Mouse (Mus musculus): ENCODE data around the gene Bcl2l10. TPM values are rescaled to one million over a fixed set of nuclear protein-coding genes. Genes with fewer than 3 reads are reported as not detected.

Bcl2l10 gene
- total and polyA plus RNA-seq, 2 experiments from 2014 or later, result not detected

DNA sequence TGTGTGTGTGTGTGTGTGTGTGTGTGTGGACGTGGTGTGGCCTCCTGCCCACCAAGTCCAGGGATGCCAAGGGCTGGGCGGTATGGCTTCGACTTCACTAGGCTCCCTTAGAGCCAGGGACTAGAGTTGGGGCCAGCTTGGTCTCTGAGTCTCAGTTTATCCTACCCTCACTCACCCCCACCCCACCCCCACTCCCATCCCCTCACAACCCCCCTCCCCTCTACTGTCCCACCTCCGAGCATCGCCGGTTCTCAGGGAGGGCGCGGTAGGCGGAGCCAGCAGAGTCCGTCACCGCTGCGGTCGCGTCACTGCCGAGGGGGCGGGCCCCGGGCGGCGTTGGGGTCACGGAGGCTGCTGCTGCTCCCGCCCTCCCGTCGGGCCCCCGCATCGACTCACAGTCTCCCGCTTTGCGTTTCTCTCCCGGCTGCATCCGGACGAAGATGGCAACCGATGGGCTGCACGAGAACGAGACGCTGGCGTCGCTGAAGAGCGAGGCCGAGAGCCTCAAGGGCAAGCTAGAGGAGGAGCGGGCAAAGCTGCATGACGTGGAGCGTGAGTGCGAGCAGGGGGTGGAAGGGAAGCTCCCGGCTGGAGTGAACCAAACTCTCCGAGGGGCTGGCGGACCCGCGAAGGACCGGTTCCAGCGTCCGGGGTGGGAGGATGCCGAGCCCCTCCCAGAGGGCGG lies 33.6 kb upstream of the Bcl2l10 start:
- TF ChIP-seq CTCF (IDR thresholded peaks at IDR 0.05; ENCODE audit: low read depth) (no peak), EP300 (IDR thresholded peaks at IDR 0.05; ENCODE audit: low read depth) (no peak)

DNA sequence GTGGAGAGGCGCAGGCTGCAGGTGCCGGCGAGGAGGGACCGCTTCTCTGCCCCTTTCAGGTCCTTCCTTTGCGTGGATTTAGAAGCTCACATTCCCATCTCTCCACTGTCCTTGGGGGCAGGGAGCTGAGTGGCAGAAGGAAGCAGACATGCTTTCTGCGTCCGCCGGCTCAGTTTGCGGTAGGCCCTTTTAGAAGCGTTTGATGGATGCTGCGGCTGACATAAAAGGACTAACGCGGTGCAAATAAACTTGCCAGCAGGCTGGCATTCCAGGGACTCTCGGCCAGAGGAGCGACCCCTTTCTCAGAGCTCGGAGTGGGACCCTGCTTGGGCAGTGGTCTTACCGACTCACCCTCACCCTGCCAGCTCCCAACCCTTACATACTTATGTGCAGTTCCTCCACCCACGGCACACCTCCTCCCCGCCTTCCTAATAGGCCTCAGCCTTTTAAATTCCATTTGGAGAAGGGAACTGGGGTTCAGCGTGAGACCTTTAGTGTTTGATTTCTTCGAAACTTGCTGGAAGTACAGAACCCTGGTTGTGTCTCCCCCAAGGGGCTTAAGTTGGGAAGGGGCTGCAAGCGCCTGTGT lies 32.9 kb upstream of the Bcl2l10 start:
- peaks cover 3% of the 10 kb centered on the region for H3K4me1 ChIP-seq (ENCODE audit: control insufficient read depth, insufficient read depth)
- peak overlapping the region; percentile 73 for H3K4me3 ChIP-seq (ENCODE audit: low read depth, low read length)
- peak overlapping the region; percentile 88 for H3K4me2 ChIP-seq (ENCODE audit: low read depth, low read length)
- peak overlapping the region; percentile 84 for H3K27ac ChIP-seq (ENCODE audit: low read depth)
- TF ChIP-seq CTCF (IDR thresholded peaks at IDR 0.05; ENCODE audit: low read depth) (no peak), EP300 (IDR thresholded peaks at IDR 0.05; ENCODE audit: low read depth) (no peak)
- WGBS, result 5% methylated on average over 22 of the region's 22 CpGs
- H3K9ac ChIP-seq (replicated peaks; ENCODE audit: low read depth, low read length), result peak overlapping the region; percentile 66
- H3K36me3 ChIP-seq (replicated peaks; ENCODE audit: control insufficient read depth, insufficient read depth, low read length), result 0 out of 2 replicates have a peak, but pooled peaks cover 5% of the 10 kb centered on the region
- H3K27me3 ChIP-seq (ENCODE audit: control insufficient read depth, insufficient read depth, low read length), result no peaks in the 10 kb centered on the region
- no peaks in the 10 kb centered on the region for H3K9me3 ChIP-seq (replicated peaks; ENCODE audit: control insufficient read depth, low read length)
- ATAC-seq (ENCODE audit: insufficient read depth, low read depth), result peak; percentile 31
- no peak for DNase-seq (ENCODE audit: low spot score)

More for the DNA sequence above, 33.6 kb upstream of the Bcl2l10 start:
- peak overlapping the region; percentile 73 for H3K4me3 ChIP-seq (ENCODE audit: low read depth, low read length)
- peak; percentile 72 for DNase-seq (ENCODE audit: low spot score)
- ATAC-seq (ENCODE audit: insufficient read depth, low read depth), result peak; percentile 86
- peak overlapping the region; percentile 66 for H3K9ac ChIP-seq (replicated peaks; ENCODE audit: low read depth, low read length)
- no peaks in the 10 kb centered on the region for H3K27me3 ChIP-seq (ENCODE audit: control insufficient read depth, insufficient read depth, low read length)
- WGBS, result under 1% methylated on average over 50 of the region's 52 CpGs
- peak overlapping the region; percentile 88 for H3K4me2 ChIP-seq (ENCODE audit: low read depth, low read length)
- H3K36me3 ChIP-seq (replicated peaks; ENCODE audit: control insufficient read depth, insufficient read depth, low read length), result 0 out of 2 replicates have a peak, but pooled peaks cover 5% of the 10 kb centered on the region
- H3K9me3 ChIP-seq (replicated peaks; ENCODE audit: control insufficient read depth, low read length), result no peaks in the 10 kb centered on the region
- no peaks in the 10 kb centered on the region for H3K4me1 ChIP-seq (ENCODE audit: control insufficient read depth, insufficient read depth)
- H3K27ac ChIP-seq (ENCODE audit: low read depth), result peak overlapping the region; percentile 84

DNA sequence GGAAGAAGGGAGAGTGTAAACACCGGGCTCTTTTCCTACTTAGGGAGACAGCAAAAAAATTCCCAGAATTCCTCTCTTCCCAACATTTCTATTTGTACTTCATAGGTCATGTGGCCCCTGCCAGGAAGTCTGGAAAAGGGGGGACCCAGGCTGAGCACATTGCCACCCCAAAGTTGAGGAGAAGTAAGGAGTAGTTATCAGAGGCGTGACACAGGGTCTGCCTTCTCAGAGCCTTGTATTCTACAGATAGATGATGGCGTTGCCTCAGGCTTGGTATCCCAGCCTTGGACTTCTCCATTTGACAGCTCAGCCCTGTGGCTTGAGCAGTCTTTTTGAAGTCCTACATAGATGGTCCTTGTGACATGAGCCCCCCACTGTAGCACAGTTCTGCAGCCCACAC lies 32.3 kb upstream of the Bcl2l10 start:
- no peak for DNase-seq (ENCODE audit: low spot score)

DNA sequence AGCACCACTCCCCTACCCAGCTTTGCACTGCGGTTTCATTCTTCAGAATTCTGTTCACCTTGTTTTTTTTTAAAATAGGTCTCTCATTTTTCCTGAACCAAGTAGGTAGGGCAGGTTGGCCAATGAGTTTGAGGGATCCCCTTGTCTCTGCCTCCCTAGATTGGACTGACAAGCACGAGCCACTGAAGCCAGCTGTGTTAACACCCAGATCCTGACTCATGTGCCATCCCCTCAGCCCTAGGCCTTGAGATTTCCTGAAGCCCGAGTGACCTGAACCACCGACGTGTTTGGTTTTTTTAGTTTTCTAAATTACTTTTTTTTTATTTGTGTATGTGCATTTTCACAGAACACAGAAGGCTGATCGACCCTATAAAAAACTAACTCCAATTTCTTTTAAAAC lies 30.8 kb upstream of the Bcl2l10 start:
- WGBS, result 87% methylated on average over 6 of the region's 6 CpGs
- H3K9me3 ChIP-seq (replicated peaks; ENCODE audit: control insufficient read depth, low read length), result no peaks in the 10 kb centered on the region
- H3K4me3 ChIP-seq (ENCODE audit: low read depth, low read length), result no peak overlapping the region
- no peak for ATAC-seq (ENCODE audit: insufficient read depth, low read depth)
- no peaks in the 10 kb centered on the region for H3K27me3 ChIP-seq (ENCODE audit: control insufficient read depth, insufficient read depth, low read length)
- H3K4me2 ChIP-seq (ENCODE audit: low read depth, low read length), result no peak overlapping the region
- H3K36me3 ChIP-seq (replicated peaks; ENCODE audit: control insufficient read depth, insufficient read depth, low read length), result 0 out of 2 replicates have a peak, but pooled peaks cover 5% of the 10 kb centered on the region
- H3K9ac ChIP-seq (replicated peaks; ENCODE audit: low read depth, low read length), result no peak overlapping the region
- no peak overlapping the region for H3K27ac ChIP-seq (ENCODE audit: low read depth)
- peaks cover 6% of the 10 kb centered on the region for H3K4me1 ChIP-seq (ENCODE audit: control insufficient read depth, insufficient read depth)
- no peak for DNase-seq (ENCODE audit: low spot score)
- TF ChIP-seq EP300 (IDR thresholded peaks at IDR 0.05; ENCODE audit: low read depth) (no peak), CTCF (IDR thresholded peaks at IDR 0.05; ENCODE audit: low read depth) (no peak)

More for the DNA sequence above, 32.3 kb upstream of the Bcl2l10 start:
- WGBS, result 64% methylated on average over 3 of the region's 3 CpGs
- Histone ChIP-seq H3K27ac (ENCODE audit: low read depth) (no peak overlapping the region), H3K27me3 (ENCODE audit: control insufficient read depth, insufficient read depth, low read length) (no peaks in the 10 kb centered on the region), H3K9me3 (replicated peaks; ENCODE audit: control insufficient read depth, low read length) (no peaks in the 10 kb centered on the region), H3K36me3 (replicated peaks; ENCODE audit: control insufficient read depth, insufficient read depth, low read length) (0 out of 2 replicates have a peak, but pooled peaks cover 5% of the 10 kb centered on the region), H3K9ac (replicated peaks; ENCODE audit: low read depth, low read length) (0 out of 2 replicates have a peak overlapping the region, but pooled peaks have one; percentile 66), H3K4me3 (ENCODE audit: low read depth, low read length) (no peak overlapping the region), H3K4me1 (ENCODE audit: control insufficient read depth, insufficient read depth) (peaks cover 6% of the 10 kb centered on the region), H3K4me2 (ENCODE audit: low read depth, low read length) (peak overlapping the region; percentile 88)
- no peak for TF ChIP-seq CTCF (IDR thresholded peaks at IDR 0.05; ENCODE audit: low read depth)
- no peak for TF ChIP-seq EP300 (IDR thresholded peaks at IDR 0.05; ENCODE audit: low read depth)
- ATAC-seq (ENCODE audit: insufficient read depth, low read depth), result no peak

DNA sequence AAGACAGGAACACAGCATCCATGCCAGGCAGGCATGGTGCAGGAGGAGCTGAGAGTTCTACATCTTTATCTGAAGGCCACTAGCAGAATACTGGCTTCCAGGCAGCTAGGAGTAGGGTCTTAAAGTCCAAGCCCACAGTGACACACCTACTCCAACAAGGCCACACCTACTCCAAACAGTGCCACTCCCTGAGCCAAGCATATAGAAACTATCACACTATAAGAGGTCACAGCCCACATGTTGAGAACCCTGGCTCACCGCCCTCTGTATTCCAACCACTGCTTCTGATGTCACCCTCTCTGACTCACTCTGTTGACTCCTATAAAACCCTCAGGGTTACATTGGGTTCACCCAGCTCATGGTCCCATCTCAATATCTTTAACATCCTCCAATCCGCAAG lies 29.4 kb upstream of the Bcl2l10 start:
- 95% methylated on average over 2 of the region's 2 CpGs for WGBS
- no peak overlapping the region for H3K4me3 ChIP-seq (ENCODE audit: low read depth, low read length)
- no peak for DNase-seq (ENCODE audit: low spot score)
- peaks cover 6% of the 10 kb centered on the region for H3K4me1 ChIP-seq (ENCODE audit: control insufficient read depth, insufficient read depth)
- TF ChIP-seq CTCF (IDR thresholded peaks at IDR 0.05; ENCODE audit: low read depth) (no peak), EP300 (IDR thresholded peaks at IDR 0.05; ENCODE audit: low read depth) (no peak)
- H3K9ac ChIP-seq (replicated peaks; ENCODE audit: low read depth, low read length), result no peak overlapping the region
- H3K27me3 ChIP-seq (ENCODE audit: control insufficient read depth, insufficient read depth, low read length), result no peaks in the 10 kb centered on the region
- ATAC-seq (ENCODE audit: insufficient read depth, low read depth), result no peak
- 0 out of 2 replicates have a peak, but pooled peaks cover 5% of the 10 kb centered on the region for H3K36me3 ChIP-seq (replicated peaks; ENCODE audit: control insufficient read depth, insufficient read depth, low read length)
- H3K9me3 ChIP-seq (replicated peaks; ENCODE audit: control insufficient read depth, low read length), result no peaks in the 10 kb centered on the region
- no peak overlapping the region for H3K4me2 ChIP-seq (ENCODE audit: low read depth, low read length)
- H3K27ac ChIP-seq (ENCODE audit: low read depth), result no peak overlapping the region
